Comparison of ENCODE assay signal across 12 mouse cellular contexts in genomic region chr7:142119632-142120031, GRCm38 (mm10). TPM values are rescaled to one million over a fixed set of nuclear protein-coding genes. Genes with fewer than 3 reads are reported as not detected.
DNase-seq lines count a peak whose midpoint lies in the region; ATAC-seq and TF ChIP-seq lines count a peak whose summit lies in the region.
"Had no signal": no experiment of that assay in that cellular context is flagged by ENCODE, and none has a peak within 500 bp of the region (broad histone marks: within the 10 kb centered on the region; RNA-seq: fewer than 3 reads in every experiment).

No protein-coding gene starts in this region.

- peak; percentile 14 to 26 for DNase-seq in cerebellum, adult 2 months
- DNase-seq in cerebellum, adult 11-12 months, result no peak
- DNase-seq in liver, adult 2 months (ENCODE audit: extremely low read depth, low read depth, low spot score), result no peak
- no peak for DNase-seq in liver, embryonic 11.5 days (ENCODE audit: low spot score)
- DNase-seq in lung, postnatal 10 days, result peak; percentile 8
- no peak for DNase-seq in left cerebral cortex, adult 9 months (ENCODE audit: low spot score in 2 of 2)
- DNase-seq in testis, postnatal 14 days (ENCODE audit: low spot score), result no peak
- DNase-seq: gastrocnemius, postnatal 25 days had no signal

- ATAC-seq in liver, embryonic 11.5 days (replicated peaks; ENCODE audit: low FRiP score), result no peak

- no peaks in the 10 kb centered on the region for H3K4me1 ChIP-seq in cerebellum, adult 2 months (ENCODE audit: control insufficient read depth, insufficient read depth, low read length)
- H3K4me1 ChIP-seq in liver, adult 2 months (ENCODE audit: control insufficient read depth, insufficient read depth, low read length), result no peaks in the 10 kb centered on the region
- H3K4me1 ChIP-seq in liver, embryonic 11.5 days (replicated peaks; ENCODE audit: control insufficient read depth, insufficient read depth, low read length), result no peaks in the 10 kb centered on the region
- no peaks in the 10 kb centered on the region for H3K4me1 ChIP-seq in bone marrow macrophage, adult 2 months (ENCODE audit: control insufficient read depth, insufficient read depth, low read length)
- H3K4me1 ChIP-seq: limb, embryonic 10.5 days; neural tube, embryonic 13.5 days had no signal

- H3K9me3 ChIP-seq in liver, embryonic 11.5 days (ENCODE audit: control insufficient read depth, low read length), result no peaks in the 10 kb centered on the region
- H3K9me3 ChIP-seq: G1E; limb, embryonic 10.5 days; neural tube, embryonic 13.5 days had no signal

- no peak overlapping the region for H3K4me3 ChIP-seq in cerebellum, adult 2 months (replicated peaks; ENCODE audit: insufficient read depth, low read depth, low read length)
- no peak overlapping the region for H3K4me3 ChIP-seq in liver, adult 2 months (ENCODE audit: insufficient read depth, low read depth, low read length)
- H3K4me3 ChIP-seq in liver, embryonic 11.5 days (ENCODE audit: low read depth, low read length), result no peak overlapping the region
- H3K4me3 ChIP-seq in bone marrow macrophage, adult 2 months (ENCODE audit: insufficient read depth, low read length), result no peak overlapping the region
- H3K4me3 ChIP-seq: limb, embryonic 10.5 days; neural tube, embryonic 13.5 days had no signal

- no peaks in the 10 kb centered on the region for H3K79me2 ChIP-seq in liver, adult 2 months (ENCODE audit: control insufficient read depth, insufficient read depth, low read length)

- TF ChIP-seq POLR2A in cerebellum, adult 2 months (IDR thresholded peaks at IDR 0.05; ENCODE audit: borderline replicate concordance, insufficient read depth, low read length), result no peak
- no peak for TF ChIP-seq POLR2A in liver, adult 2 months (IDR thresholded peaks at IDR 0.05; ENCODE audit: extremely low read depth, insufficient read depth, low read length)
- no peak for TF ChIP-seq POLR2A in bone marrow macrophage, adult 2 months (IDR thresholded peaks at IDR 0.05; ENCODE audit: borderline replicate concordance, low read depth, low read length)

- H3K27me3 ChIP-seq in cerebellum, adult 2 months (ENCODE audit: control insufficient read depth, insufficient read depth, low read length), result no peaks in the 10 kb centered on the region
- peaks cover 2% of the 10 kb centered on the region; the same call in 1 of the 2 replicates for H3K27me3 ChIP-seq in liver, adult 2 months (ENCODE audit: control insufficient read depth, insufficient read depth, low read length)
- H3K27me3 ChIP-seq in liver, embryonic 11.5 days (replicated peaks; ENCODE audit: control insufficient read depth, insufficient read depth, low read length), result no peaks in the 10 kb centered on the region
- H3K27me3 ChIP-seq: neural tube, embryonic 13.5 days had no signal

- H3K9ac ChIP-seq in liver, adult 2 months (ENCODE audit: low read depth, low read length), result no peak overlapping the region
- no peak overlapping the region for H3K9ac ChIP-seq in liver, embryonic 11.5 days (ENCODE audit: low read depth, low read length)
- H3K9ac ChIP-seq: neural tube, embryonic 13.5 days had no signal

- TF ChIP-seq CTCF in cerebellum, adult 2 months (IDR thresholded peaks at IDR 0.05; ENCODE audit: borderline replicate concordance, insufficient read depth, low read depth, low read length), result peak; percentile 63
- TF ChIP-seq CTCF in liver, adult 2 months (IDR thresholded peaks at IDR 0.05; ENCODE audit: low read depth, low read length), result peak; percentile 53
- TF ChIP-seq CTCF in bone marrow macrophage, adult 2 months (IDR thresholded peaks at IDR 0.05; ENCODE audit: low read depth, low read length), result peak; percentile 43

- no peaks in the 10 kb centered on the region for H3K36me3 ChIP-seq in liver, adult 2 months (ENCODE audit: control insufficient read depth, insufficient read depth, low read length)
- H3K36me3 ChIP-seq in liver, embryonic 11.5 days (ENCODE audit: control insufficient read depth, insufficient read depth, low read length), result no peaks in the 10 kb centered on the region
- H3K36me3 ChIP-seq: G1E; limb, embryonic 10.5 days; neural tube, embryonic 13.5 days had no signal

- H3K27ac ChIP-seq in cerebellum, adult 2 months (ENCODE audit: insufficient read depth, low read length), result no peak overlapping the region
- no peak overlapping the region for H3K27ac ChIP-seq in liver, adult 2 months (replicated peaks; ENCODE audit: insufficient read depth, low read depth, low read length)
- H3K27ac ChIP-seq in liver, embryonic 11.5 days (ENCODE audit: low read depth, low read length), result no peak overlapping the region
- no peak overlapping the region for H3K27ac ChIP-seq in bone marrow macrophage, adult 2 months (ENCODE audit: insufficient read depth, low read depth, low read length)
- H3K27ac ChIP-seq: limb, embryonic 10.5 days; neural tube, embryonic 13.5 days had no signal

- H3K4me2 ChIP-seq in liver, embryonic 11.5 days, result no peak overlapping the region
- H3K4me2 ChIP-seq: neural tube, embryonic 13.5 days had no signal

- WGBS in cerebellum, adult 2 months, result 15% methylated on average over 5 of the region's 5 CpGs
- 13% methylated on average over 5 of the region's 5 CpGs for WGBS in liver, adult 2 months
- 13% methylated on average over 5 of the region's 5 CpGs for WGBS in liver, embryonic 11.5 days

RNA-seq across cellular contexts. Expression of gene Gm45618, which starts 0.9 kb away (rescaled TPM):
- polyA plus RNA-seq in cerebellum, adult 2 months (2012; rRNA removed), result not detected in 2 replicates
- total RNA-seq in liver, adult 2 months (2014; rRNA removed), result not detected in 2 replicates
- polyA plus RNA-seq in liver, adult 2 months (2012; rRNA removed), result not detected in 2 replicates
- polyA plus RNA-seq in liver, embryonic 11.5 days (2014; fragmentation: Nextera tagmentation; extraction: Ambion mirVana), result not detected in 2 replicates
- polyA plus RNA-seq in bone marrow macrophage, adult 2 months (2012; ENCODE audit: insufficient read depth, insufficient read length, missing spikeins), result not detected in 2 replicates
- total RNA-seq: G1E; gastrocnemius, postnatal 25 days had no signal
- polyA plus RNA-seq: G1E; limb, embryonic 10.5 days; neural tube, embryonic 13.5 days had no signal

RNA-seq across cellular contexts. Expression of gene Gm39115, which starts 16.2 kb away (rescaled TPM):
- polyA plus RNA-seq in cerebellum, adult 2 months (2012; rRNA removed), result not detected in 2 replicates
- not detected in 2 replicates for total RNA-seq in liver, adult 2 months (2014; rRNA removed)
- polyA plus RNA-seq in liver, adult 2 months (2012; rRNA removed), result not detected in 2 replicates
- not detected in 2 replicates for polyA plus RNA-seq in liver, embryonic 11.5 days (2014; fragmentation: Nextera tagmentation; extraction: Ambion mirVana)
- polyA plus RNA-seq in bone marrow macrophage, adult 2 months (2012; ENCODE audit: insufficient read depth, insufficient read length, missing spikeins), result not detected in 2 replicates
- total RNA-seq: G1E; gastrocnemius, postnatal 25 days had no signal
- polyA plus RNA-seq: G1E; limb, embryonic 10.5 days; neural tube, embryonic 13.5 days had no signal

RNA-seq across cellular contexts. Expression of gene Dusp8, which starts 24.0 kb away (rescaled TPM):
- 85.8 and 90.1 TPM in 2 replicates for polyA plus RNA-seq in cerebellum, adult 2 months (2012; rRNA removed)
- under 0.01 and 0.07 TPM in 2 replicates for total RNA-seq in liver, adult 2 months (2014; rRNA removed)
- polyA plus RNA-seq in liver, adult 2 months (2012; rRNA removed), result 0.16 and 0.48 TPM in 2 replicates
- polyA plus RNA-seq in liver, embryonic 11.5 days (2014; fragmentation: Nextera tagmentation; extraction: Ambion mirVana), result 2.5 and 2.6 TPM in 2 replicates
- 0.27 and 0.46 TPM in 2 replicates for polyA plus RNA-seq in bone marrow macrophage, adult 2 months (2012; ENCODE audit: insufficient read depth, insufficient read length, missing spikeins)
- polyA plus RNA-seq: G1E had no signal

RNA-seq across cellular contexts. Expression of gene Gm45337, which starts 24.8 kb away (rescaled TPM):
- not detected in 2 replicates for polyA plus RNA-seq in cerebellum, adult 2 months (2012; rRNA removed)
- total RNA-seq in liver, adult 2 months (2014; rRNA removed), result not detected in 2 replicates
- not detected in 2 replicates for polyA plus RNA-seq in liver, adult 2 months (2012; rRNA removed)
- not detected in 2 replicates for polyA plus RNA-seq in liver, embryonic 11.5 days (2014; fragmentation: Nextera tagmentation; extraction: Ambion mirVana)
- polyA plus RNA-seq in bone marrow macrophage, adult 2 months (2012; ENCODE audit: insufficient read depth, insufficient read length, missing spikeins), result not detected in 2 replicates
- total RNA-seq: G1E; gastrocnemius, postnatal 25 days had no signal
- polyA plus RNA-seq: G1E; limb, embryonic 10.5 days; neural tube, embryonic 13.5 days had no signal

RNA-seq across cellular contexts. Expression of gene Gm29735, which starts 37.3 kb away (rescaled TPM):
- not detected in 2 replicates for polyA plus RNA-seq in cerebellum, adult 2 months (2012; rRNA removed)
- not detected in 2 replicates for total RNA-seq in liver, adult 2 months (2014; rRNA removed)
- polyA plus RNA-seq in liver, adult 2 months (2012; rRNA removed), result not detected in 2 replicates
- not detected in 2 replicates for polyA plus RNA-seq in liver, embryonic 11.5 days (2014; fragmentation: Nextera tagmentation; extraction: Ambion mirVana)
- polyA plus RNA-seq in bone marrow macrophage, adult 2 months (2012; ENCODE audit: insufficient read depth, insufficient read length, missing spikeins), result not detected in 2 replicates
- total RNA-seq: G1E; gastrocnemius, postnatal 25 days had no signal
- polyA plus RNA-seq: G1E; limb, embryonic 10.5 days; neural tube, embryonic 13.5 days had no signal

Comparison
In these comparisons a context has a peak if more than half of its experiments do, and no peak if none do; other contexts are left out.
1. DNase-seq: peak in cerebellum, adult 2 months (2 of 2) and lung, postnatal 10 days (single experiment); none in cerebellum, adult 11-12 months (single experiment), liver, adult 2 months (single experiment), liver, embryonic 11.5 days (single experiment), left cerebral cortex, adult 9 months (0 of 2) and testis, postnatal 14 days (single experiment).
2. RNA of gene Dusp8, which starts 24.0 kb away (polyA plus RNA-seq): 85.8 to 90.1 TPM in cerebellum, adult 2 months; 2.5 to 2.6 TPM in liver, embryonic 11.5 days, 0.16 to 0.48 TPM in liver, adult 2 months and 0.27 to 0.46 TPM in bone marrow macrophage, adult 2 months; every median in the first group is over 10 times any median in the second.
3. Peak in every context shown above with its lines, with median percentiles within 50 percentile points of each other: CTCF ChIP-seq.